Mouse (Mus musculus) cerebral cortex, adult 2 months (tissue): Measurements from ENCODE around the gene Cop1.

ENCODE experiments used
- WGBS: fragments of 180-500 bp; shearing (Covaris S2); methylation state at CpG from one replicate; pipeline ENCODE4 v1.1.7; 2018; 5-methylcytosine and 5-hydroxymethylcytosine counted together

Cop1 gene

DNA sequence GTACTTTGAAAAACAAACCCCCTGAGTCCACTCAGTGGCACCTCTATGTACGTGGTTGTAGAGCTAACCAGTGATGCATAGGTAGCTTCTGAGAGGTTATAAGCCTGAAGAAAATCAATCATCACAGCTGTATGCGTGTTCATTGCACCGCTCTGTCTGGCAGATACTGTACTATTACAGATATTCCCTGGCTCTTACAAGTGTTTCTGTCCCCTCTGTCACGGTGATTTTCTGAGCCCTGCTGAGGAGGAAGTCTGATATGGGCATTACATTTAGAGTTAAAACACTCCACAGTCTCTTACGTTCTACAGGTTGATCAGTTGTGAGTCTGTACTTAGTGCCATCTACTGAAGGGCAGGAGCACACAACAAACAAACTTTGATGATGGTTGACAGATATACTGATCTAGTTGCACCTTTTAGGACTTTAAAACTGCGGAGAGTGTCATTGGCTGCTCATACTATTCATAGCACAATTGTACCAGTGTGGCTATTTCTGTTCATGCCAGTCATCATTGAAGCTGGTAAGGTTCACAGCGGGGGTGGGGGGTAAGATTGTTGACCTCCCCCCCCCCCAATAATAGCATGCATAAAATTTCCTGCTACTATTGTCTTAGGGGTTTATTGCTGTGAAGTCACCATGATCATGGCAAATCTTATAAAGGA, 69.4 kb downstream of the Cop1 start:
- WGBS: 96% methylated on average over 7 of the region's 7 CpGs

DNA sequence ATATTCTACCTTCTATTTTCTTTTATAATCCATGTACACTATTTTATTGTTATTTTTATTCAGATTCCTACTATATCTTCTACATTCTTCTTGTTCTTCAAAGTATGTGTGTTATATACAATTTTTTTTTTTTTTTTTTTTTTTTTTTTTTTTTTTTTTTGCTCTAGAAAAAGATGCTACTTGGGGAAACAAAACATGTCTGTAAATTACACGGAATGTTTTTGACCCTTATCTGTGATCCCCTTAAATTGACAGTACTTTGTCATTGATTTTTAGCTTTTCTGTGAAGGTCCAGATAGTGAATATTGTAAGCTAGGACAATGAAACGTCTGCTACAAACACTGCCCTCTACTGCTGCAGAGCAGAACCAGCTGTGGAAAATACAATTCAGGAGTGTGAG, 81.5 kb downstream of the Cop1 start:
- WGBS: 81% methylated on average over 2 of the region's 2 CpGs

DNA sequence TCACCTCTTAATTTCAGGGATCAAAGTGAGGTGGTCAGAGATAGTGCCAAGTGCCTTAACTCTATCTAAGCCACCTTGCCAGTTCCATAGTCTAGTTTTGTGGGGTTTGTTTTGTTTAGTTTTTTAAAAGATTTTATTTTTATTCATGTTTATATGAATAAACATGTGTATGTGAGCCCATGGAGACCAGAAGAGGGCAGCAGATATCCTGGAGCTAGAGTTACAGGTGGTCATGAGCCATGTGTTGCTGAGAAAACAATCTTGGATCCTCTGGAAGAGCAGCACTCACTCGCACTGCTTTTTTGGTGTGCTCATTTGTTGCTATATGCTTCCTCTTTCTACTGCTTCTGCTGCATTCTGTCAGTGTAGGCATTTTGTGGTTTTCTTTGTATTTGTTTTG, 90.5 kb downstream of the Cop1 start:
- 54% methylated on average over 1 of the region's 1 CpGs for WGBS

DNA sequence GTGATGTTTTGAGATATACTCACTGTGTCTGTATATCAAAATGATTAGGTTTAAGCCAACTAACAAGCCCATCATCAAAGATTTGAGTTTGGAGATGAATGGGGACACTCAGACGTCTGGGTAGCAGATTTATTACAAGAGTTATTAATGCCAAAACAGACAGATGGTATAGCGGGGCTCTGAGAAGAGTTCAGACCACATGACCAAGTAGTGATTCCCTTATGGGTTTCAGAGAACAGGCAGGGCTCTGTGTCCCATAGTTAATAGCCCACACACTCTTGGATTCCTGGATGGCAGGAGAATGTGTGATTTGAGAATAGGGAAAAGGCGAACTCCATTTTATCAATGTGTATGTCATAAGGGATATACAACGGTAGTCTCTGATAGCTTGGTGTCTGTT, 98.9 kb downstream of the Cop1 start:
- 62% methylated on average over 4 of the region's 4 CpGs for WGBS

DNA sequence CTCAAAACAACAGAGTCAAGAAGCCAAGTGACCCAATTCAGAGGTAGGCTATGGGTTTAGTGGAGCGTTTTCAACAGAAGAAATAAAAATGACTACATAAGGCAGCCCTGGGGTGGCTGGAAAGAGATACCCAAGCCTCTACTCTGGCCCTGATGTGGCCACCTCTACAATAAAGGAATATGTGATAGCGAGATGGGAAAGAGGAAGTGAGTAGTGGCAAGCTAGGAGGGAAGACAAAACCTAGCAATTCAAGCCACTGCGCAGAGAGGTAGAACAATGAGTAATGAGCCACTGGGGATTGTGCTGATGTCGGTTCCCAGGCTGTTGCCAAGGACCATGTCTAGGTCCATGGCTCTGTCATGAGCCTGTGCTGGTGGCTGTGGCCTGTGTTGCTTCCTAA, 102.0 kb downstream of the Cop1 start:
- WGBS: 92% methylated on average over 4 of the region's 4 CpGs

DNA sequence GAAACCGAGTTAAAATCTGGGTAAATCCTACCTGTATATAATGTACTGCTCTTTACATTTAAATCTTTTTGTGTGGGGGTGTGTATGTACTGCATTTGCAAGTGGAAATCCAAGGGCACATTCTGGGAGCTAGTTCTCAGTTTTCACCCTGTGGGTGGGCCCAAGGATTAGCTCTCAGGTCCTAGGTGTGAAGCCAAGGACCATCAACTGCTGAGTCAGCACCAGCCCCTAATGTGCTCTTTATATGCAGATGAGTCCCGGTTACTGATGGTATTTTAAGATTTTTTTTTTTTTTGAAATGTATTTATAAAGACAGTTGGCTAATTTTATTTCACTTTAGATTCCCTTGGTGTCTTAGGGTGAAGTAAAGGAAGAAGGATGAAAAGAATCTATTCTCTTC, 110.2 kb downstream of the Cop1 start:
- 50% methylated on average over 2 of the region's 2 CpGs for WGBS

DNA sequence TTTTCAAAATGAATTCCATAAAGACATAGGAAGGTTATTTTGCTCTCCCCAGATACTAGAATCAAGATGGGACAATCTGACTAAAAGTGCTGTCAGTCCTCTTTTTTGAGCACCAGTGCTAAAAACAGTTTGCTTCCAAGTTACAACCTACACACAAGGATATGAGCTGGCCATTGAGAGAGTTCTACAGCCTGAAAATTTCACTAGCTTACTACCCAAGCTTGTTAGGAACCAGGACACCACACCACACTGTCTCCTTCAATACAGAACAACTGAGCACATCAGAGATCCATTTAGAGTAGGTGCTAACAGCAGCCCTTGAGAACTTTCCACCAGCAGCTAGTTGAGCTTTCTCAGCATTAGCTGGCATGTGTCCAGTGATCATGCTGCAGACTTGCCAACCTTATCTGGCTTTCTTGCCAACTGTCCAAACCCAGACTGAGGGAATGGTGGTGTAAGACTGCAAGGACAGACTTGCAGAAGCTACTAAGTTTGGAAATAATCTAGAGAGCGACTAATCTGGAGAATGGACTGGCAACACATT, 123.0 kb downstream of the Cop1 start:
- 58% methylated on average over 1 of the region's 1 CpGs for WGBS

DNA sequence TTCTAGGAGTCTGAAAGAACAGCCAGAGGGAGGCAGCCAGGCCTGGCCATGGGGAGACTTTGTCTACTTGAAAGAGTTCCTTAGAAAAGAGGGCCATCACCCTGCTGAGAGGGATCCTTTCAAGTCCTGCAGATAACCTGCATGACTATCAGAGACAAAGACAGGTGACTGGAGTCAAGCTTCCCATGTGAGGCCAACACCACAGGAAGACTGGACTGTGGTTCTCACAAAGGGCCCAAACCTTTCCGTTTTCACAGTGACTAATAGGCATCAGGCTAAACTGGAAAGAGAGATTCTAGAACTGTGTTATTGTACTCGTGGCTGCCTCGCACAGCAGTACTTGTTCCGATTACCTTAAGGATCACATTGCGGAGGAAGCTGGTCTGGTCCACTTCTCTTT, 126.6 kb downstream of the Cop1 start:
- WGBS: 78% methylated on average over 5 of the region's 5 CpGs

DNA sequence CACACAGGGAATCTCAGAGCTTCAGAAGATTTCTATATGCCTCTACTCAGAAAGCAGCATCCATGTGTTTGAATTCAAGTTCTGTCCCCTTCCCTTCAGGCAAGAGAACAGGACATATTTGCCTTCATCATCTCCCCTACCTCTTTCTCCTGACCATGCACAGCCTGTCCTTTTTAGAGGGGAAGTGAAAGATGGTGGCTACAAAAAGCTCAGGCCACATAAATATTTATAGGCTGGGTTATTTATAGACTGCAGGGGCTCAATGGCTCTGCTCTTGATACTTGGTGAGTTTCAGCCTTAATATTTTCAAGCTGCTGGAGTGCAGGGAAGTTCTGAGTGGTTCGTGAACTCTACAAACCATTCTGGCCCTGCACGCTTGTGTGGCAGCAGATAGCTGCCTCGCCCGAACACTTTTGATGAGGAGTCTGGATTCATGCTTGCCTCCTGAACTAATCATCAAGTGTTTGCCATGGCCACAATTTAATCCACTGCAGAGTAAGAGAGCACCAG, 139.8 kb downstream of the Cop1 start:
- 77% methylated on average over 4 of the region's 4 CpGs for WGBS

DNA sequence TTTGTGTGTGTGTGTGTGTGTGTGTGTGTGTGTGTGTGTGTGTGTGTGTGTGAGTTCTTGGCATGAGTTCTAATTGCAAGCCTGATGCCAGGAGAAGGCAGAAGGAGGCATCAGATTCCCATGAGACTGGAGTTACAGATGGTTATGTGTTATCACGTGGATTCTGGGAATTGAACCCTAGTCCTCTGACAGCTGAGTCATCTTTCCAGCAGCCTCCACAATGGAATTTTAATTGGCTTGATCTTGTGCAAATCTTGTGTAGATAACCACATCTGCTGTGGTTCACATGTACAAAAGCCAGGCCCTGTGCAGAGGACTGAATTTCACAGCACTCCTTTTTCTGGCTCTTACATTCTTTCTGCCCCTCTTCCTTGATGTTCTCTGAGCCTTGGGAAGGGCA, 150.1 kb downstream of the Cop1 start:
- 45% methylated on average over 1 of the region's 1 CpGs for WGBS

DNA sequence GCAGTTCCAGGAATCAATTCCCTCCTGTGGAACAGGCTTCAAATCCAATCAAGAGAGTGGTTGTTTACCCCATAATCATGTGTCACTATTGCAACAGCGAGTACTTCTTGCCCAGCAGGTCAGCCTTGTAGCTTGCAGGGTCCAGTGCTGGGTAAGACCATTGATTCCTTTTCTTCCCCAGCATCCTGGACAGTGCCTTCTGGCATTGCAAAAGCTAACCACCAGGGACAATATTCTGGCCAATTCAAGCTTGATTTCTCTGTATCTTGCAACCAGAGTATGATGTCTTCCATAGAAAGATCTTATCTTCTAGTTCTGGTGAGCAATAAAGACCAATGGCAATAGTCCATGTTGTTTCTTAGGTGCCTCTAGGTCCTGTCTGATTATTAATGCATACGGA, 150.8 kb downstream of the Cop1 start:
- 94% methylated on average over 2 of the region's 2 CpGs for WGBS

DNA sequence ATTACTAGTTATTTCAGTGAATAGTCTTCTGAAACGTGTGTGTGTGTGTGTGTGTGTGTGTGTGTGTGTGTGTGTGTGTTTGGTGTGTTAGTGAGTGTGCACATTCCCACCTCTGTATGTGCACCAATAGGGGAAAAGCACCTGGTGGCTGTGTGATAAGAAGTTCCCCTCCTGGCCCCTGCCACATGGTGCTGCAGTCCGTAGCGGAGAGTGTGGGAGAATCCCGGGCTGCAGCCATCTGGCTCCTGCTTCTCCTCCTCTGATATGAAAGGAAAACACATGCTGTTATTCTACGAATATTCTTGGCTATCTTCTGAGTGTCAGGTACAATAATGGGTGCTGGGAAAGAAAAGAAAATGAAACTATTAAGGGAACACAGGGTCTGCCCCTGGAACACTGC, 154.3 kb downstream of the Cop1 start:
- WGBS: 45% methylated on average over 5 of the region's 5 CpGs

DNA sequence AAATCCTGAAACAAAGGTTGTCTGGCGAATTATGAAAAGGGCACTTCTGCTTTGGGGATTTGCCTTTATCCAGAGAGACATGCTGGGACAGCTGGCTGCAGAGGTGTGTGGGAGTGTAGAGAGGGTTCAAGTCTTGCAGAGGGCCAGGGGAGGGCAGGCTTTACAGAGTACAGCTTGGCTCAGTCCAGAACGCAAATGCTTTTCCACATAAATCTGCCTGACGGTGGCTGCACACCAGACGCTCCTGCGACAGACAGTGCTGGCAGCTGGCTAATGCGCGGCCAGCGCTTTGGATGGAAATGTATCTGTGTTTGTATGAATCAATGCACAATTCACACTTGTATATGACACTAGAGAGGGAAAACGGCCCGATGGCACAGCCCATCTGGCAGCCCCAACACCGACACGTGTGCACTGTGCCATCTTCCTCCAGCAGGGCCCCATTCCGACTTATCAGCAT, 156.5 kb downstream of the Cop1 start:
- 55% methylated on average over 13 of the region's 13 CpGs for WGBS

DNA sequence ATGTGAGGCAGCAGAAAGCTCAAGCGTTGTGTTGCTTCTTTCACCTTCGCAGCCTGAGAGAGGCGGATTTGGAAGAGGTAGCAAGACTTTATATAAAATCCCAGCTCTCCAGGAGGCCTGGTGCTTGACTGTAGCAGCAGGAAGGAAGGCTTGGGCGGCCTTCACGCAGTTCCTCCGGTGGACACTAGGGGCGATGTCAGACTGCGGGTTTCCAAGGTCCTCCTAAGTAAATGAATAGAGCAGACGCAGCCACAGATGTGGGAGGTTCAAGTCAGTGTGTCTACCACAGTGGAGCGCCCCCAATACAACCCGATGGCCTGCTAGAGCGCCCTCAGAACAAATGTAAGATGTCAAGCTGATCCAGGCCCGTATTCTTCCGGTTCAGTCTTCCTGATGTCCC, 157.9 kb downstream of the Cop1 start:
- 29% methylated on average over 14 of the region's 14 CpGs for WGBS

DNA sequence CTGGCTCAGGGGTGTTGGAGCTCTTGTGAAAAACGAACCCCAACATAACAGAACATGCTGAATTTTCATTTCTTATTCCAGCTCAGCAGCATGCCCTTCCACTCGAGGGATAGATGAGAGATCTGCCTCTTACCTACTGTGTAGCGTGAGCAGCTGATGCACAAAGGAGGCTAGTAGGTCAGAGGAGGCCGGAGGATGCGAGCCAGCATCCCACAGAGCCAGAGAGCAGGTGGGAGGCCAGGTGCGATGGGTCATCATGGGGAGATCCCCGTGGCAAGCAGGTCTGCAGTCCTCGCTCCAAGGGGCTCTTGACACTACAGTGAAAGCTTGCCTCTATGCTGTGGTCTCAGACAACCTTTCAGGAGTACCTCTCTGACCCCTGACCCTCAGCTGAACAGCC, 160.5 kb downstream of the Cop1 start:
- 55% methylated on average over 8 of the region's 8 CpGs for WGBS

DNA sequence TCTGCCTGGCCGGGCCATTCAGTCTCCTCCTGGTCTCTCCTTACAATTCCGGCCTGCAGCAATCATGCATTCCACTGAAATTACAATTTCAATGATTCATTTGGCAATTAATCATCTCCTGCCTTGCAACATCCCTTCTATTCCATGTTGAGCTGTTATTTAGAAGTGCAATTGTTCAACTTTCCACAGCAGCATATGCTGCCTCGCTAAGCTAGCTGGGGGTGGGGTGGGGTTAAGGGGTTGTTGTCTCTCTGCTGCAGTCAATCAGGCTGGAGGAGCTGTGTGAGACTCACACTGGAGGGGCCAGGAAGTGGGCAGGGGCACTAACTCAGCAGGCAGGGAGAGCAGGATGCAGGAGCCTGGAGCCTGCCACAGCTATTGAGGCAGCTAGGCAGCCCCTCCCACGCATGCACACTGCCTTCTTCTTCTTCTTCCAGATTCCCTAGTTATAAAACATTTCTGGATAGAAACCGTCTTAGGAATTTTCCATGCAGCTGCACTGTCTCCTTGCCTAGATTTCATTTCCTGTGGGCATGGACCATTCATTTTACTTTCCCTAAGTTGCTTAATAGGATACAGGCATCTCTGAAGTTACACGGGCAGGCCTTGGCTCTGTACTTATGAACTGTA, 161.1 kb downstream of the Cop1 start:
- 19% methylated on average over 6 of the region's 6 CpGs for WGBS

DNA sequence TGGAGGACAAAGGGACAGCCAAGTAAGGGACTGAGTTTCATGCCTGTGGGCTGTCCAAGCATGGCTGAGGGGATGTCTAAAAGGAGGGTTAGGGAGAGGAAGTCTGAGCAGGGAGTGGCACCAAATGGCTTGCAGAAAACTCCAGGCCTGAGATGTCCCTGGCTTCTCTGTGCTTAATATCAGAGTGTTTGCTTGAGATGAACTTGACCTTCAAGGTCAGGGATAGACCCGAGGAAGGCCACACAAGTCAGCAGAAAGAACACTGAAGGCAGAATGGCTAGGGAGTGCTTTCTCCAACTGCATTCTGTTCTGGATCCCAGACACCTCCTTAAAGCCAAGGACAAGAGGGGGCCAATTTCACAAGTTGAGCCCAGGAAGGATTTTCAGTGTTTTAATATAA, 161.8 kb downstream of the Cop1 start:
- 62% methylated on average over 1 of the region's 1 CpGs for WGBS

DNA sequence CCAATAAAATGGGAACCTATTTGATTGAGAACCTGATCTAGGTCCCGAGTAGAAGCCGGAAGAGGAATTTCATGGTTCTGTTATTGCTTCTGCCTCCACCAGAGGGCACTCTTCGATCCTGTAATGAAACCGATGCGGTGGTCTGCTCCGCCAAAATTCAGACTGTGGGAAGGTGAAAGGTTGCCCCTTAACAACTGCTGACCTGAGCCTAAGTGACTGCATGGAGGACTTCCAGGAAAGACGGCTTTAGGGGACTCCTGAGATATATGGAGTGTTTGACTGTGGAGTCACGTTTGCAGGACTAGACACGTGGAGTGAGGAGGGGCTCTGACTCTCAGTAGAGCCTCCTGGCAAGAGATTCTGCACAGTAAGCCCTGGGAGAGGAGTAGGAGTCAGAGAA, 164.4 kb downstream of the Cop1 start:
- WGBS: 4% methylated on average over 9 of the region's 9 CpGs
